Mouse (Mus musculus) right cerebral cortex, adult 18-20 months (tissue): Measurements from ENCODE around the gene Borcs5.
"Not testable (repeated sequence)": the region's sequence is repeated elsewhere in the genome, so short reads cannot be mapped to it uniquely, and the experiment has no call there.

ENCODE experiments used
- DNase-seq: peaks from one replicate; pipeline ENCODE4 v3.0.0; 2022; ENCODE audit warnings: mixed read lengths

Gene Borcs5

GRCm38 (mm10) chr6:134677504-134677903 is 38.2 kb downstream of the Borcs5 start:
- DNase-seq, result peak; percentile 25

- no peak for DNase-seq
Observed at GRCm38 (mm10) chr6:134678037-134678436, 38.7 kb downstream of the Borcs5 start.

GRCm38 (mm10) chr6:134679330-134679729 is 40.0 kb downstream of the Borcs5 start:
- not testable (repeated sequence) for DNase-seq

GRCm38 (mm10) chr6:134684354-134684915 is 45.1 kb downstream of the Borcs5 start:
- DNase-seq, result no peak

- no peak for DNase-seq
Observed at GRCm38 (mm10) chr6:134685040-134685439, 45.7 kb downstream of the Borcs5 start.

- no peak for DNase-seq
Observed at GRCm38 (mm10) chr6:134685515-134685914, 46.2 kb downstream of the Borcs5 start.

- DNase-seq, result no peak
Observed at GRCm38 (mm10) chr6:134694498-134694897, 55.2 kb downstream of the Borcs5 start.

- no peak for DNase-seq
Observed at GRCm38 (mm10) chr6:134694988-134695387, 55.7 kb downstream of the Borcs5 start.

GRCm38 (mm10) chr6:134695625-134696024 is 56.3 kb downstream of the Borcs5 start:
- no peak for DNase-seq

GRCm38 (mm10) chr6:134696146-134696545 is 56.8 kb downstream of the Borcs5 start:
- DNase-seq, result no peak

GRCm38 (mm10) chr6:134696554-134696953 is 57.2 kb downstream of the Borcs5 start:
- DNase-seq, result no peak

GRCm38 (mm10) chr6:134698243-134698642 is 58.9 kb downstream of the Borcs5 start:
- DNase-seq, result no peak

GRCm38 (mm10) chr6:134700451-134701210 is 61.3 kb downstream of the Borcs5 start:
- DNase-seq, result no peak

- no peak for DNase-seq
Observed at GRCm38 (mm10) chr6:134701211-134701602, 61.9 kb downstream of the Borcs5 start.

GRCm38 (mm10) chr6:134702184-134702583 is 62.9 kb downstream of the Borcs5 start:
- DNase-seq, result no peak

GRCm38 (mm10) chr6:134703053-134703690 is 63.9 kb downstream of the Borcs5 start:
- DNase-seq, result no peak

GRCm38 (mm10) chr6:134706467-134706866 is 67.2 kb downstream of the Borcs5 start:
- DNase-seq, result no peak

- no peak for DNase-seq
Observed at GRCm38 (mm10) chr6:134710020-134710419, 70.7 kb downstream of the Borcs5 start.

- DNase-seq, result no peak
Observed at GRCm38 (mm10) chr6:134713321-134713720, 74.0 kb downstream of the Borcs5 start.

GRCm38 (mm10) chr6:134713897-134714296 is 74.6 kb downstream of the Borcs5 start:
- DNase-seq, result no peak

GRCm38 (mm10) chr6:134716168-134716587 is 76.9 kb downstream of the Borcs5 start:
- DNase-seq, result no peak

- DNase-seq, result peak; percentile 64
Observed at GRCm38 (mm10) chr6:134717886-134718667, 78.8 kb downstream of the Borcs5 start.

- DNase-seq, result no peak
Observed at GRCm38 (mm10) chr6:134718668-134719065, 79.4 kb downstream of the Borcs5 start.
